Mouse (Mus musculus) CH12.LX (cell line): ENCODE data around the gene Dglucy.

Experiments
- BHLHE40 ChIP-seq: IDR thresholded peaks from 2 replicates; pipeline ENCODE4 v1.6.1; 2011; ENCODE audit warnings: mild to moderate bottlenecking, low read depth, low read length, improper control_type of control experiment
- CTCF ChIP-seq, 2 experiments: IDR thresholded peaks in 1 of 2; conservative IDR thresholded peaks in 1 of 2; 2 replicates each; pipeline ENCODE4 v1.5.1; 2011 to 2012; ENCODE audit warnings: low read depth in 2 of 2, low read length in 2 of 2, improper control_type of control experiment in 1 of 2, inconsistent platforms in 1 of 2, mild to moderate bottlenecking in 1 of 2, moderate library complexity in 1 of 2
- MAFK ChIP-seq: IDR thresholded peaks from 2 replicates; pipeline ENCODE4 v1.6.1; 2011; ENCODE audit warnings: low read length, improper control_type of control experiment; ENCODE audit not compliant: insufficient replicate concordance

DNA sequence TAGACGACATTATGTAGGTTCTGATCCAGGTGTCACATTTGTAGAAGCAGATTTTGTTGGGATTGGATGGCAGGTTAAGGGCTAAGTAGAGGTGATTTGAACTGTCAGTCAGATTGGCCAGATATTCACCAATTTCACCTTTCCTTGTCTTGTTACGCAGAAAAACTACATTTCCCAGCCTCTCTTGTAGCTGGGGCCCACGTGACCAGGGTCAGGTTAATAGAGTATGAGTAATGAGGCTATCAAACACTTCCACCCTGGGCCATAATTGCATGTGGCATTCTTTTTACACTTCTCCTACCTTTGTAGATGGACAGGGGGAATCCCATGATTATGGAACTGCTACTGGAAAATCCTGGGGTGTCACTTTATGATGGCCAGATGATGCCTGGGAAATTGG is 94.8 kb downstream of the Dglucy start:
- TF ChIP-seq MAFK: no peak
- no peak for TF ChIP-seq BHLHE40
- TF ChIP-seq CTCF (conservative IDR thresholded peaks at IDR 0.05 in 1 of 2, IDR thresholded peaks at IDR 0.05 in 1 of 2; ENCODE audit: low read depth in 2 of 2, low read length in 2 of 2): no peak
